Mouse (Mus musculus) megakaryocyte, embryonic 14.5 days (primary cell): ENCODE measurements around the gene Wdr95.

Experiments
- FLI1 ChIP-seq: IDR thresholded peaks from 2 replicates; pipeline ENCODE4 v1.6.1; 2012; ENCODE audit warnings: low read length, inconsistent platforms, mixed read lengths
- GATA1 ChIP-seq: IDR thresholded peaks from 3 replicates; pipeline ENCODE4 v1.6.1; 2012; ENCODE audit warnings: mixed read lengths, low read length, inconsistent platforms, borderline replicate concordance

DNA sequence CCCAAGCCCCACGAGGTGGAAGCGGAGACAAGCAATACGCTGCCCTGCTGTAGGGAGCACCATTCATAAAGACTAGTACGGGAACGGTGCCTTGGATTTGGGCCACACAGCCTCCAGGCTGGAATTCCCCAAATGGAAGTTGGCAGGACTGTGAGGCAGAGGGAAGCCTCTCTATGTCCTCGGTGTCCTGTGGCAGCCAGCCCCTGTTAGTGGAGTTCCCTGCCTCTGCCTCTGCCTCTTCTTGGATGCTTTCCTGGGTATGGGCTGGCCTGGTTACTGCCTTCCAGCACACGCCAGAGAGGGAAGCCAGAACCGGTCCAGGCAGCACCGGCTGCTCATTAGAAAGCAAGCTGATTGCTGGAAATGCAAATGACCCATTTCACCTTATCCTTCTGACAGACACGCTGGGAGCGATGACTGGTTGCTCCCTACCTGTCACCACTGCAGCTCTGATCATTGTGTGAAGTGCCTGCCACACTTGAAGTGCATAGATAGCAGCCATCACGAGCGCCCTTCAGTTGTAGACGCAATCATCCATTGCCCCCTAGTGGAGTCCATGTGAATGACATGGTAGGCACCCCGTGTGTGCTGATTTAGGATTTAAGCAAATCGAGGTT lies 4.1 kb upstream of the Wdr95 start:
- no peak for TF ChIP-seq GATA1
- TF ChIP-seq FLI1 = no peak
